Mouse (Mus musculus): ENCODE results near the gene Chn2.
A peak's percentile ranks its signal among the peaks of the same experiment; 100 is the strongest.

Chn2 gene

DNA sequence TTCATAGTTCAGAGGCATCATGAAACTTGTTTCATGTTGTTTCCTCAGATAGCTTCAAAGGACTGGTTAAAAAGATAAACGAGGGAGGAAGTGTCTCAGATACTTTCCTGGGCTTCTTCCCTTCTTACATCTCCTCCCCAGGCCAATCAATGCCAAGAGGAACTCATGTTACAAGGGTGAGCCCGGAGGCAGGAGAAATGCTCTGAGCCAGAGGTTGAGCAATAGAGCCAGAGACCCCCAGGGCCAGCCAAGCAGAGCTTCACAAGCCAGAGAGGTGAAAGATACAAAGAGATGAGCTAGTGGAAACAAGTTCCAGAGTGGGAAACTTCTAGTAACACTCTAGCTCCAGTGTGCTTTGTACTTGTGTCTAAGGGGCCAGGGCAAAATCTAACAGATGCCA is 38.9 kb downstream of the Chn2 start:
- DNase-seq, result no peak

GRCm38 (mm10) chr6:54079881-54080280 is 40.5 kb downstream of the Chn2 start:
- peak; percentile 93 for DNase-seq

DNA sequence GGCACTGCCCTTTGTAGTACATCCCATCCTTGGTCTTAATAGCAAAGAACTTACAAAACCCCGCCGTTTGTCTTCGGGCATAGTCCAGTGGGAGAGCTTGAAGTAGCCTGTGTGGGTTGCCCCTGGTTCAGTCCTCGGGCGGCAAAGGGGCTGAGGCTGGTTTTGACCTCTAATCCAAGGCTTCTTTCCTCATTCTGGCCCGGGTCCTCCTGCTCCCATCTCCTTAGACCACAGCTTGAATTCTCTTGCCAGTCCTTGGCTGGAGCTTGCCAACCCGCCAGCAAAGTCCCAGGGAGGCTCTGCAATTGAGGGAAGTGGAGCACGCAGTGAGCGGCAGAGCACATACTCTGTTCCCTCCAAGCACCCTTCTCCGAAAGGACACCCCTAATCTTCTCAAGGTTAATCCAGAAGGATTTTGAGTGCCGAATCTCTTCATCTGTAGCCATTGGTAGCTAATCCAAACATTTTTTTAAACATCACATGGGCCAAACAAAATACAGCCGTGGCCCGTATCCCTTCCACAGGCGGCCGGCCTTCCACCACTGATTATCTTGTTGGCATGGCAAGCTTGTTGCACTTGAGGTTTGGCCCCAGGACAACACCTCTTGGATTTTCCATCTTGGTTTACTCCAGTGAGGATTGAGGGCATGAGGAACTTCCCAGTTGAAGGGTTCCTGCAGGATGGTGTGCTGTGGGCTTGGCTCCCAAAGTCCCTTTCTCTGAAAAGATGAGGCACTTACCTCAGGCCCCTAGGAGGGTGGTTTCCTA is 41.3 kb downstream of the Chn2 start:
- peak; percentile 51 to 54 for DNase-seq

DNA sequence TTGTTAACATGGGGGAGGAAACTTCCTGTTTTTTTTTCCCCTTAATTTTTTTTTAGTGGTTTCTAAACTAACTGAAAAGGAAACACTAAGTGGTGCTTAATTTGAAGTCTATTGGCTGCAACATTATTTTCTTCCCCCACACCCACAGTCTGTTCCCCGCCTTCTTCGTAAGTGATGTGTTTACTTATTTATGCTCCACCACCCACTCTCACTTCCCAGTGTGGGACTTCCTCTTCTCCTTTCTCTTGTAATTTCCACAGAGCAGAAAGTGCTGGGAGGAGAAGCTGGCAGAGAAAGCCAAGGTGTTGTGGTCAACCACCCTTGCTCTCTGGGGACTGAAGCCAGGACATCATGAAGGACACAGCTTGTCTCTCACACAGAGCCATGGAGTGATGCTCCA is 43.2 kb downstream of the Chn2 start:
- DNase-seq, result no peak

DNA sequence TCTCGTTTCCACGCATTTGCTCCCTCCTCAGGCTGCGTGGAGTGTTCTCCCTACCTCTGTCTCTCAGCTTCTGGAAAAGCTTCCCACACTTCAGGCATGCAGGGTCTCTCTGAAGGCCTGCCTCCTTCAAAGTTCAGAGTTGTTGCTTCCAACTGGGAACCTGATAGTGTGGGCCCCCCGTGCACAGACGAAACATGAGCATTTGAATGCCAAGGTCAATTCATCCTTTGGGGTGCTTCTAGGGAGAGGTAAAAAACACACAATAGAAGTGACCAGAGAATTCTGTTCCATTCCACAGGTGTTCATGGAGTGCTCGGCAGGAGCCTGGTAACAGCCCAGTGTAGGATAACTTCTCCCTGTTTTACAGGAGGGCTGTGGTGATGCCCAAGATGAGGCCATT is 44.7 kb downstream of the Chn2 start:
- no peak for DNase-seq

- DNase-seq, result no peak
These were observed 45.7 kb downstream of the Chn2 start for GRCm38 (mm10) chr6:54085009-54085408.

DNA sequence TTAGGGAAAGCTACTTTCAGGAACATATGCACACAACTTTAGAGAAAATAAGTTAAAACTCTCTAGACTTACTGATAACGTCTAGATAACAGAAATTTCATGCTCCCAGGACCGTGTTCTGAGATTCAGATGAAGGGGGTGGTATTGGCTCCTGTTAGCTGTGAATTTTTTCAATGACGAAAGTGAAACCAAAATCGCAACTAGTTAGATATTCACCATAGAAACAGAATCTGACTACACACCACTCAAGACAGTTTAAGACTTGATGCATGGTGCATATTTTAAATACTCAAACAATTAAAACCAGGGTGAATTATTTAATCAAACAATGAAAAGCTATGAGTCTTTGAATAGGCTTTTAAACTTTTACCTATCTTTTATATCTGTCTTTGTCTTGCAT is 48.8 kb downstream of the Chn2 start:
- no peak for DNase-seq

- no peak for DNase-seq
These were observed 51.5 kb downstream of the Chn2 start for GRCm38 (mm10) chr6:54090822-54091221.

DNA sequence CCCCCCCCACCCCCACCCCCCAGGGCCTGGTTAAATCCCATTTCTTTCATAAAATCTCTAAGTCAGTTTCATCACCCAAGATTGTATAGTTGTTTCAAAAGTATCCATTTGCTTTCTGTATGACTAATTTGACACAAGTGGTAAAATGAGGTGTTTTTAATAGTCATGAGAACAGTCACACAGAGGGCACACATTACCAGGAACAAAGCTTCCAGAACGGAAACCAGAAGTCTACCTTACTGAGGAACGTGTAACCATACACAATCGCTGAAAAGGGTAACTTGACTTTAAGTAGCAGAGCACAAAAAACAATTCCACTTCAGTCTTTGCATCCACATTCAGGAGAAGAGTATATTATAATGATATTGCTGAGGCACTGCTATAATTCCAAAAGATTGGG is 53.6 kb downstream of the Chn2 start:
- DNase-seq, result no peak

- no peak for DNase-seq
These were observed 56.9 kb downstream of the Chn2 start for GRCm38 (mm10) chr6:54096147-54096761.

GRCm38 (mm10) chr6:54096836-54097235 is 57.5 kb downstream of the Chn2 start:
- DNase-seq, result no peak

- no peak for DNase-seq
These were observed 59.0 kb downstream of the Chn2 start for GRCm38 (mm10) chr6:54098339-54098738.

DNA sequence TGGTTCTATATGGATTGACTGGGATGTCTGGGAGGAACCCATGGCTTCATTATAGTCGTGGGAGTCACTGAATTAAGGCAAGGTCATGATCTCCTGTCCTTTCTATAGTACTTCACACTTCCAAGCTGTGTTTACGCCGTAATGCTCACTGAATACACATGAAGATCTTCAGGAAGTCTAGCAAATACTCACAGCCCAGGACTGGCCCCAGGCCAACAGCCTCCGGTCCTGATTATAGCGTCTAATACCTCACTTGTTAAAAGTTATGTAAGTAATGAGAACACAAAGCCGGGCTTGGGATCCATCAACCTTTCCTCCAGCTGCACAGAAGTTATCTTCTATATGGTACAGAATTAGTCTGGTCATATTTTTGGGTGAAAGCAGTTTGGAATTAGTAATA is 60.3 kb downstream of the Chn2 start:
- DNase-seq, result peak in 1 of 2 experiments; percentile 50

DNA sequence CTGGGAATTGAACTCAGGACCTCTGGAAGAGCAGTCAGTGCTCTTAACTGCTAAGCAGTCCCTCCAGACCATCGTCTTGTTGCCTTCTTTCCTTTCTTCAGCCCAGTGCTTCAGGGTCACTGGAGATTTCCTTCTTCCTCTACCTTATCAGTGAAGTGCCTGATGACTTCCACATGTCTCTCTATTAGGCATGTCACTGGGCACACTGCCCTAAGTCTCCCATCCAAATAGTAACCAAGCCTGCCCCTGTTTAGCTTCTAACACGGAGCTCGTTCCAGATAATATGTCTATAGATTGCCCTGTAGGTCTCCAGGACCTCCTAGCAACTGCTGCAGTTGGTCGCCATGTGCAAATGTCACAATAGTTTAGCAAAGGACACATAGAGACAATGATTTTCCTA is 62.9 kb downstream of the Chn2 start:
- DNase-seq, result no peak

DNA sequence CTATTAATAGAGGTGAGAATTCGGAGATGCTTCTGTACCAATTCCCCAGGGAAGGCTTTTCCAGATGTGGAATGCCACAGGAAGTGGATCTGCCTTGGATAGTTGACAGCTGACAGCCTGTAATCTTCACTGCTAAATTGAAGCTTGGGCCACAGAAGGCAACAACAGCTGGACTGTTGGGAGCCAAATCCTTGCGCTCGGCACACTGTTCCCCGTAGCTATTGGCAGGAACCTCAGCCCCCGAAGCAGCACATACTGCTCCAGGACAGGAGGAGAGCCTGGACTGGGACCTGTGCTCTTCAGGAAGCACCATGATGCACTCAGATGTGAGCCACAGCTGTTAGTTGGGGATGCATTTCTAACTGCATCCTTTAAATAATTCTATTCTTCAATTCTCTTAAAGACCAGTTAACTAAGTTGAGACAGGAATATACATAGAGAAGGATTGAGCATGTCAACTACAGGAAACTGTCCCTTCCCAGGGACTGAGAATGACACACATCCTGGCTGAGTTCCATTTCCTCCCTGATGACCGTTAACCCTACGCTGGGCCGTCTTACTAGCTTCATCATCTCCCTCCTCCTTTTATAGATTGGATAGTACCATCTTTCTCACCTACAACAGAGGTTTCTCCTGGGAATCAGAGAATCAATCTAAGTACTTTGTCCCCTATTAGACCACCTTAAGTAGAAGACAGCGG is 64.1 kb downstream of the Chn2 start:
- DNase-seq, result peak; percentile 36 to 54

- DNase-seq, result peak; percentile 93 to 94
These were observed 72.1 kb downstream of the Chn2 start for GRCm38 (mm10) chr6:54111416-54111984.

DNA sequence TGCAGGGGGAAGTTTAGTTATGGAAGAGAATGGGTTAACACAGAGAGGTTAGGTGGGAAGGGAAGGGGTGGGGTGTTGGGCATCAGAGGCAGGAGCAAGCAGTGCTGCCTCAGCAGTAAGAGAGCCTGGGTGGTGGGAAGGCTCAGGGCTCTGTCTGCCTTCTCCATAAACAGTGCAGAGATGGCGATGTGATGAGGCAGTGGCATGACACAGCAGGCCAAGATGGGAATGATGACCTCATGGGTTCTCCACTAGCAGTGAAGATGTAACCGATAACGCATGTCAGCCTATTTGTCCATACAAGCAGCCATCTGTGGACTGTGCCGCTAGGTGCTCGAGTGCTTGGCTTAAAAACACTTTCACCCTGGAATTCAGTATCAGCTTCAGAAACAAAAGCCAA is 74.0 kb downstream of the Chn2 start:
- no peak for DNase-seq

- DNase-seq, result peak; percentile 50 to 62
These were observed 75.1 kb downstream of the Chn2 start for GRCm38 (mm10) chr6:54114412-54114811.

- peak in 1 of 2 experiments; percentile 44 for DNase-seq
These were observed 76.9 kb downstream of the Chn2 start for GRCm38 (mm10) chr6:54116299-54116698.

- no peak for DNase-seq
These were observed 77.7 kb downstream of the Chn2 start for GRCm38 (mm10) chr6:54117001-54117591.

GRCm38 (mm10) chr6:54118395-54118794 is 79.0 kb downstream of the Chn2 start:
- DNase-seq, result peak in 1 of 2 experiments; percentile 47

- no peak for DNase-seq
These were observed 79.5 kb downstream of the Chn2 start for GRCm38 (mm10) chr6:54118897-54119296.

GRCm38 (mm10) chr6:54119461-54119860 is 80.1 kb downstream of the Chn2 start:
- no peak for DNase-seq
